ENCODE assay signal across 8 mouse cellular contexts in genomic region chr1:58713081-58713892, GRCm38 (mm10). TPM values are rescaled to one million over a fixed set of nuclear protein-coding genes. Genes with fewer than 3 reads are reported as not detected.
DNase-seq lines count a peak whose midpoint lies in the region; ATAC-seq and TF ChIP-seq lines count a peak whose summit lies in the region.

No protein-coding gene starts in this region.

- H3K27me3 ChIP-seq in embryonic facial prominence, embryonic 14.5 days (replicated peaks; ENCODE audit: control insufficient read depth, insufficient read depth, low read length) = no peaks in the 10 kb centered on the region
- H3K27me3 ChIP-seq in heart, embryonic 12.5 days (replicated peaks) = no peaks in the 10 kb centered on the region
- H3K27me3 ChIP-seq in kidney, embryonic 15.5 days = no peaks in the 10 kb centered on the region
- H3K27me3 ChIP-seq in liver, embryonic 16.5 days (ENCODE audit: control insufficient read depth, insufficient read depth, low read depth, low read length) = no peaks in the 10 kb centered on the region
- no peaks in the 10 kb centered on the region for H3K27me3 ChIP-seq in stomach, postnatal 0 days (ENCODE audit: control insufficient read depth, insufficient read depth, low read length)

- TF ChIP-seq EP300 in stomach, postnatal 0 days (optimal IDR thresholded peaks at IDR 0.05) = no peak

- H3K4me1 ChIP-seq in embryonic facial prominence, embryonic 14.5 days (ENCODE audit: control insufficient read depth, insufficient read depth, low read length) = peaks cover 10% of the 10 kb centered on the region
- peaks cover 22% of the 10 kb centered on the region for H3K4me1 ChIP-seq in heart, embryonic 12.5 days (replicated peaks)
- peaks cover 34% of the 10 kb centered on the region for H3K4me1 ChIP-seq in kidney, embryonic 15.5 days
- peaks cover 9% of the 10 kb centered on the region for H3K4me1 ChIP-seq in liver, embryonic 16.5 days (ENCODE audit: control insufficient read depth, low read depth, low read length)
- no peaks in the 10 kb centered on the region for H3K4me1 ChIP-seq in stomach, postnatal 0 days (replicated peaks; ENCODE audit: control insufficient read depth, insufficient read depth)

- TF ChIP-seq CTCF in stomach, postnatal 0 days (IDR thresholded peaks at IDR 0.05; ENCODE audit: low read depth) = peak; percentile 44

- H3K4me2 ChIP-seq in embryonic facial prominence, embryonic 14.5 days (ENCODE audit: low read depth, low read length) = peak overlapping the region; percentile 79
- peak overlapping the region; percentile 78 for H3K4me2 ChIP-seq in heart, embryonic 12.5 days
- peak overlapping the region; percentile 70 for H3K4me2 ChIP-seq in kidney, embryonic 15.5 days
- peak overlapping the region; percentile 92 for H3K4me2 ChIP-seq in liver, embryonic 16.5 days (ENCODE audit: low read depth, low read length)
- H3K4me2 ChIP-seq in stomach, postnatal 0 days (replicated peaks; ENCODE audit: low read depth) = peak overlapping the region; percentile 65

- H3K27ac ChIP-seq in embryonic facial prominence, embryonic 14.5 days (replicated peaks; ENCODE audit: low read depth, low read length) = peak overlapping the region; percentile 100
- H3K27ac ChIP-seq in heart, embryonic 12.5 days (ENCODE audit: poor library complexity, severe bottlenecking) = peak overlapping the region; percentile 100
- H3K27ac ChIP-seq in kidney, embryonic 15.5 days = peak overlapping the region; percentile 100
- peak overlapping the region; percentile 97 for H3K27ac ChIP-seq in liver, embryonic 16.5 days (ENCODE audit: low read length)
- peak overlapping the region; percentile 99 for H3K27ac ChIP-seq in stomach, postnatal 0 days (replicated peaks)

- H3K36me3 ChIP-seq in embryonic facial prominence, embryonic 14.5 days (ENCODE audit: control insufficient read depth, insufficient read depth, low read length) = peaks cover 29% of the 10 kb centered on the region
- peaks cover 24% of the 10 kb centered on the region for H3K36me3 ChIP-seq in heart, embryonic 12.5 days
- peaks cover 33% of the 10 kb centered on the region for H3K36me3 ChIP-seq in kidney, embryonic 15.5 days
- H3K36me3 ChIP-seq in liver, embryonic 16.5 days (ENCODE audit: control insufficient read depth, insufficient read depth) = peaks cover 6% of the 10 kb centered on the region; the same call in 1 of the 2 replicates
- no peaks in the 10 kb centered on the region for H3K36me3 ChIP-seq in stomach, postnatal 0 days (ENCODE audit: control insufficient read depth, insufficient read depth, low read length)

- 8% methylated on average over 31 of the region's 31 CpGs for whole genome bisulfite sequencing in embryonic facial prominence, embryonic 14.5 days
- WGBS in heart, embryonic 12.5 days = 4% methylated on average over 31 of the region's 31 CpGs
- WGBS in kidney, embryonic 15.5 days = 3% methylated on average over 31 of the region's 31 CpGs
- 3% methylated on average over 31 of the region's 31 CpGs for WGBS in liver, embryonic 16.5 days (ENCODE audit: insufficient replicate concordance)
- WGBS in stomach, postnatal 0 days = 2% methylated on average over 31 of the region's 31 CpGs

- no peaks in the 10 kb centered on the region for H3K9me3 ChIP-seq in embryonic facial prominence, embryonic 14.5 days (ENCODE audit: control insufficient read depth, low read length)
- no peaks in the 10 kb centered on the region for H3K9me3 ChIP-seq in heart, embryonic 12.5 days (replicated peaks)
- no peaks in the 10 kb centered on the region for H3K9me3 ChIP-seq in kidney, embryonic 15.5 days (replicated peaks)
- no peaks in the 10 kb centered on the region for H3K9me3 ChIP-seq in liver, embryonic 16.5 days (replicated peaks; ENCODE audit: control insufficient read depth, low read length)
- H3K9me3 ChIP-seq in stomach, postnatal 0 days (ENCODE audit: control insufficient read depth, low read length) = no peaks in the 10 kb centered on the region

- DNase-seq in B cell, adult 2 months = peak; percentile 30 to 31
- DNase-seq in adrenal gland, postnatal 4 days (ENCODE audit: low spot score in 2 of 2) = peak; percentile 20 to 43
- DNase-seq in embryonic facial prominence, embryonic 14.5 days (ENCODE audit: low spot score) = peak; percentile 92
- DNase-seq in neural tube, embryonic 10.5 days (ENCODE audit: extremely low spot score, low spot score) = peak; percentile 61
- peak; percentile 71 for DNase-seq in stomach, postnatal 0 days (ENCODE audit: low spot score)

- no peak for ATAC-seq in embryonic facial prominence, embryonic 14.5 days (ENCODE audit: low read depth)
- ATAC-seq in heart, embryonic 12.5 days (ENCODE audit: insufficient number of reproducible peaks, low FRiP score) = 0 out of 2 replicates have a peak, but pooled peaks have one; percentile 12
- peak; percentile 13; the same call in 1 of the 2 replicates for ATAC-seq in kidney, embryonic 15.5 days (replicated peaks; ENCODE audit: low FRiP score)
- no peak for ATAC-seq in liver, embryonic 16.5 days (ENCODE audit: low read depth)
- peak; percentile 19; the same call in 1 of the 2 replicates for ATAC-seq in stomach, postnatal 0 days (ENCODE audit: low FRiP score, low TSS enrichment)

- H3K9ac ChIP-seq in embryonic facial prominence, embryonic 14.5 days (ENCODE audit: low read depth, low read length) = peak overlapping the region; percentile 75
- peak overlapping the region; percentile 87 for H3K9ac ChIP-seq in heart, embryonic 12.5 days
- peak overlapping the region; percentile 59 for H3K9ac ChIP-seq in kidney, embryonic 15.5 days
- H3K9ac ChIP-seq in liver, embryonic 16.5 days (ENCODE audit: low read depth, low read length) = peak overlapping the region; percentile 74
- H3K9ac ChIP-seq in stomach, postnatal 0 days (ENCODE audit: low read length) = peak overlapping the region; percentile 87

- H3K4me3 ChIP-seq in embryonic facial prominence, embryonic 14.5 days (ENCODE audit: low read depth, low read length) = peak overlapping the region; percentile 61
- H3K4me3 ChIP-seq in heart, embryonic 12.5 days = peak overlapping the region; percentile 61
- H3K4me3 ChIP-seq in kidney, embryonic 15.5 days (replicated peaks) = peak overlapping the region; percentile 60
- H3K4me3 ChIP-seq in liver, embryonic 16.5 days (ENCODE audit: low read depth, low read length) = peak overlapping the region; percentile 79
- peak overlapping the region; percentile 69 for H3K4me3 ChIP-seq in stomach, postnatal 0 days (ENCODE audit: low read depth, low read length)

RNA-seq across cellular contexts. Expression of gene Cflar, which starts 2.0 kb away (rescaled TPM):
- total RNA-seq in adrenal gland, postnatal 4 days (2021) = 100 to 1,000 TPM; 101 to 104 TPM
- polyA plus RNA-seq in embryonic facial prominence, embryonic 14.5 days (2014; fragmentation: Nextera tagmentation; extraction: Ambion mirVana) = 32.4 and 33.9 TPM in 2 replicates
- 35.6 and 35.9 TPM in 2 replicates for polyA plus RNA-seq in heart, embryonic 12.5 days (2016; fragmentation: Nextera tagmentation; extraction: Ambion mirVana)
- 45.2 and 48.1 TPM in 2 replicates for polyA plus RNA-seq in kidney, embryonic 15.5 days (2015; fragmentation: Nextera tagmentation; extraction: Ambion mirVana)
- 18.3 and 19.1 TPM in 2 replicates for polyA plus RNA-seq in liver, embryonic 16.5 days (2015; fragmentation: Nextera tagmentation; extraction: Ambion mirVana)
- polyA plus RNA-seq in stomach, postnatal 0 days (2015; fragmentation: Nextera tagmentation; extraction: Ambion mirVana) = 43.6 and 45.3 TPM in 2 replicates

RNA-seq across cellular contexts. Expression of gene Als2cr12, which starts 17.5 kb away (rescaled TPM):
- total RNA-seq in adrenal gland, postnatal 4 days (2021) = under 1 TPM; 0.20 to 0.25 TPM
- polyA plus RNA-seq in embryonic facial prominence, embryonic 14.5 days (2014; fragmentation: Nextera tagmentation; extraction: Ambion mirVana) = 0.13 and 0.22 TPM in 2 replicates
- polyA plus RNA-seq in heart, embryonic 12.5 days (2016; fragmentation: Nextera tagmentation; extraction: Ambion mirVana) = not detected in 2 replicates
- polyA plus RNA-seq in kidney, embryonic 15.5 days (2015; fragmentation: Nextera tagmentation; extraction: Ambion mirVana) = not detected in 2 replicates
- polyA plus RNA-seq in liver, embryonic 16.5 days (2015; fragmentation: Nextera tagmentation; extraction: Ambion mirVana) = not detected in 2 replicates
- 0.56 and 0.91 TPM in 2 replicates for polyA plus RNA-seq in stomach, postnatal 0 days (2015; fragmentation: Nextera tagmentation; extraction: Ambion mirVana)

Comparison
In these comparisons a context has a peak if more than half of its experiments do, and no peak if none do; other contexts are left out.
1. DNase-seq: peak in every context shown above with its lines; median percentile 92 in embryonic facial prominence, embryonic 14.5 days; 71 in stomach, postnatal 0 days; 61 in neural tube, embryonic 10.5 days; 32 in adrenal gland, postnatal 4 days; 30 in B cell, adult 2 months.
2. ATAC-seq: peak in heart, embryonic 12.5 days (single experiment), kidney, embryonic 15.5 days (single experiment) and stomach, postnatal 0 days (single experiment); none in embryonic facial prominence, embryonic 14.5 days (single experiment) and liver, embryonic 16.5 days (single experiment).
3. Peak in every context shown above with its lines, with median percentiles within 50 percentile points of each other: H3K27ac ChIP-seq, H3K4me2 ChIP-seq, H3K4me3 ChIP-seq and H3K9ac ChIP-seq.